Mouse (Mus musculus) kidney, adult 2 months (tissue): Measurements from ENCODE around the gene Armc12.

ENCODE experiments used
- CTCF ChIP-seq: fragments of 200-500 bp; conservative IDR thresholded peaks from 2 replicates; pipeline ENCODE4 v1.5.1; 2011; ENCODE audit warnings: low read depth, mild to moderate bottlenecking, control low read depth, low read length, moderate library complexity, mixed read lengths; ENCODE audit not compliant: insufficient read depth, insufficient read length
- POLR2A ChIP-seq: fragments of 200-500 bp; IDR thresholded peaks from one replicate; pipeline ENCODE4 v1.6.1; 2011; ENCODE audit warnings: low read depth, low read length, control low read depth

DNA sequence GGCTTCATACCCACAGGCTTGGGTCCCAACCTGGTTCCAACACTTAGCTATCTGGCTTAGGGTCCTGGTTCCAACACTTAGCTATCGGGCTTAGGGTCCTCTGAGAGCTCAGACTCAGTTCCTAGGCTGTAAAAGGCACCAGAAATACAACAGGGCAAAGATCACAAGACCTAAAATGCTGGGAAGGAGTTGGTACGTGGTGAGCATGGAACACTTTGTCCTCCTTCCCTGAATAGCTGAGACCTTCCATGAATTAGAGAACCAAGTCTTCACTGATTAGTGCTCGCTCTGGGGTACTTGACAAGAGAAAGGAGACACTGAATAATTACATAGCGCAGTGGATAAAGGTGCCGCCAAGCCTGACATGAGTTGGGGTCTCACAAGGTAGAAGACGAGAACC, 8.7 kb upstream of the Armc12 start:
- TF ChIP-seq CTCF (no peak), POLR2A (no peak)
